Mouse (Mus musculus) frontal cortex, adult 2 months (tissue): ENCODE measurements around the gene Dbr1. TPM values are rescaled to one million over a fixed set of nuclear protein-coding genes. Genes with fewer than 3 reads are reported as not detected.
"Not testable (repeated sequence)": the region's sequence is repeated elsewhere in the genome, so short reads cannot be mapped to it uniquely, and the experiment has no call there.

Experiments used
- DNase-seq, 2 experiments: peaks; one replicate each; pipeline ENCODE4 v3.0.0; 2022; ENCODE audit warnings: low spot score in 1 of 2; ENCODE audit errors: extremely low spot score in 1 of 2
- polyA plus RNA-seq: library from polyadenylated mRNA; depleted of rRNA; stranded (reverse); fragments of >200 nt; gene quantifications from 2 replicates; pipeline ENCODE4 v1.2.3, GENCODE M21; 2012; rRNA removed

Dbr1 gene
- 11.9 and 14.7 TPM in 2 replicates for polyA plus RNA-seq

- peak; percentile 85 to 95 for DNase-seq
These were observed at the start of gene Dbr1 for GRCm38 (mm10) chr9:99575677-99576480. Gene Dbr1, plus strand, starts transcription at chr9:99575799.

DNA sequence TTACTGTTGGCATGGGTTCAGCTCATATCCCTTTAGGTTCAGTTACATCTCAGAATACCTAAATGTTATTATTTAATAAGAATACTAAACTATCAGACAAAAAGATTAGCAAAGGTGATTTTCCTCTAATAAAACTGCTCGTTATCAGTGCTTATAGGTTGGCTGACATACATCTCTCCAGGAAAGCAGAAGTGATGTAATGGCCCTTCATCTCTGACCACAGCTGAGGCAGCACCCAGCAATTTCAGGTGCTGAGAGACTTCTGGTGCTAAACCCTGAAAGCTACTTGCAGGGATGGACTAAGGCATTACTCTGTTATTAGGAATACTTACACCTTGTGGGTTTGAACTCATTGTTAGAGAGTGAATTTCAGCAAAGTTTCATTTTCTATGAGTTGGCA lies 43.7 kb upstream of the Dbr1 start:
- no peak for DNase-seq

GRCm38 (mm10) chr9:99546259-99546658 lies 29.3 kb upstream of the Dbr1 start:
- DNase-seq = no peak

- no peak for DNase-seq
These were observed 23.5 kb upstream of the Dbr1 start for GRCm38 (mm10) chr9:99552068-99552467.

DNA sequence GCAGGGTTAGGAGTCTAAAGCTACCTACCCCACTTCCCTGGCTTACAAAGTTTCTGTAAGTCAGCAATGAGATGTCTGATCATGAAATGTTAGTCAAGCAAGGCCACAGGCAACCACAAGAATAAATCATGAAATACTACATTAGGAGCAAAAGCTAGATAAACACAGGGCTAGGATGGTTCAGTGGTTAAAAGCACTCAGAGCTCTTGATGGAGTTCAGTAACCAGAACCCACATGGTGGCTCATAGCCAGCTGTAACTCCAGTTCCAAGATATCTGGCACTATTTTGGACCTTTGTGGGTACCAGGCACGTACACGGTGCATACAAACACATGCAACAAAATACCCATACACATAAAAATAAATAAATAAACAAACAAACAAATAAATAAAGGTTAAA lies 22.6 kb upstream of the Dbr1 start:
- DNase-seq = no peak

DNA sequence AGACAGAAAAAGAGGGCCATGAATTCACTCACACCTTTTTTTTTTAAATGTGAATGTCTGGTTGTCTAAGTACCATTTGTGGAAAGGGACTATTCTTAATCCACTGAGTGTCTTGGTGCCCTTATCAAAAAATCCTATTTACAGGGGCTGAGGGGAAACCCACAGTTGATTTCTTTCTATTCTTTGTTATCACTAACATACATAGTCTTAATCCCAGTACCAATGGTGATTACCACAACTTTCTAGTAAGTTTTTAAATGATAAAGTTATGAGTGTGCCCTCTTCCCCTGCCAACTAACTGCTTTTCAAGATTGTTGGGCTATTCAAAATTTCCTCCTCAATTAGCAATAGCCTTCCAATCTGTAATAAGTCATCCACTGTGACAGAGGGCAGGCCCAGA lies 21.5 kb upstream of the Dbr1 start:
- no peak for DNase-seq

DNA sequence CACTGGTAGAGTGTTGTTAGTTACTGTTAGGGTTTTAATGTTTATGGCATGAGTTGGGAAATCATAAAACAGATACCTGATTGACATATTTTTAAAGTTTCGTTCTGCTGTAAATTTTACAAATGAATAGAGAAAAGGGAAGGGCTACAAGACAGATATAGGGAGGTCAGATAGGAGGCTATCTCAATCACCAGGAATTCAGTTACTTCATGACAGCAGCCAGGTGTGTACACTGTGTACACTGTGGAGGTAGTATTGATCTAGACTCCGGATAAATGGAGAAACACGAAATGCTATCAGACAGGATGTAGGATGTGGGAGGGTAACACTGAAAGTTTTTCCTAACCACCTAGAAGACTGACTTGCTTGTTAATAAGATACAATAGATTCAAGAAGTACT lies 20.3 kb upstream of the Dbr1 start:
- DNase-seq = no peak

DNA sequence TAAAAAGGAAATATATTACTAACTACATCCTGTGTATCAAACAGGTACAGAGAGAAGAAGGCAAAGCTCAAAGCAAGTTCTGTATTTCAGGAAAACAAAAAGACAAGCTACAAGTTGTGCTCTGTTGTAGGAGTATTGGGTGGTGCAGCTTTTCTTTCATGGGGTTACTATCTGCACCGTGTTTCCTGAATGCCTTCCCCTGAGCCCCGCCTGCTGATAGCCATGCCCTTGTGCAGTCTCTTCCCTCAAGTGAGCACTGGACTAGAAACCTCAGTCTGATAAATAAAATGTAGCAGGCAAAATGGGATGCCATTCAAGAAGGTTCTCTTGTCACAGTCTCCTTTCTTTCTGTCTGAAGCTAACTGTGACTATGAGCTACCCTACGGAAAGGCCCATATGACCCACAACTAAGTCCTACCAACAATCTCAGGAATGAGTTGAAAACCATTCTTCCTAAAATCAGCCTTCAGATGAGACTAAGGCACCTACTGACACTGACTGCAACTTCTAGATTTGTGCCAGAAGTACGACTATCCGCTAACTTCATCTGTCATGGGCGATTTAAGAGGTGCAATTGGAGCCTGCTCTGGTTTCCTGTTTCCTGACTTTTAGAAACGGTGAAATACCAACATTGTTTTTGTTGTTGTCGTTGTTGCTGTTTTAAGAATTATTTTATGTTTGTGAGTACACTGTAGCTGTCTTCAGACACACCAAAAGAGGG lies 17.9 kb upstream of the Dbr1 start:
- DNase-seq = no peak

GRCm38 (mm10) chr9:99558824-99559556 lies 16.6 kb upstream of the Dbr1 start:
- no peak for DNase-seq

DNA sequence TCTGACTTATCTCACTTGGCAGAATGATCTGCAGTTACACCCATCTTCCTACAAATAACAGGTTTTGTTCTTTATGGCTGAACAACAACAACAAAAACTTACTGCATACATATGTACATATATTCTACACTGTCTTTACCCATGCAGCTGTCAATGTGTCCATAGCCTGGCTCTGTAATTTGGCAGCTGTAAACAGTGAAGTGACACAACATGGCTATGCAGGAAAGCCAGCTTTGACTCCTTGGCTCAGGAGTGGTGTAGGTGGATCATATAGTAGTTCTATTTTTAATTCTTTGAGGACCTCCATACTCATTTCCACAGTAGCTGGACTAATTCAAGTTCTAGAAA lies 16.1 kb upstream of the Dbr1 start:
- no peak for DNase-seq

GRCm38 (mm10) chr9:99560389-99560788 lies 15.2 kb upstream of the Dbr1 start:
- no peak for DNase-seq

- DNase-seq = no peak
These were observed 11.9 kb upstream of the Dbr1 start for GRCm38 (mm10) chr9:99563714-99564113.

DNA sequence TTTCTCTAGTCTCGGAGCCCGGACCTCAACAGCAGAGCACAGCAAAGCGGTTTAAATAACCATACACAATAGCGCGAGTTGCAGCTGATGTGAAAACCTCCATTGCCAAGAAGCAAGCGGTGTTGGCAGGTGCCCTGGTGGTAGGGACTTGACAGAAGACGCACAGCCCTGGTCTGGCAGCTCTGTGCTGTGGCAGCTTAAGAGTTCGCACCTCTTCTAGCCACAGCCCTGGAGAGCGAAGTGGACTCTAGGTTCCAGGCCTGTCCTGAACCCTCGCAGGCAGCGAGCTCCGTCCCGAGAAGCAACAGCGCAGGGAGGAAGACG lies 7.6 kb upstream of the Dbr1 start:
- peak in 1 of 2 experiments; percentile 13 for DNase-seq

DNA sequence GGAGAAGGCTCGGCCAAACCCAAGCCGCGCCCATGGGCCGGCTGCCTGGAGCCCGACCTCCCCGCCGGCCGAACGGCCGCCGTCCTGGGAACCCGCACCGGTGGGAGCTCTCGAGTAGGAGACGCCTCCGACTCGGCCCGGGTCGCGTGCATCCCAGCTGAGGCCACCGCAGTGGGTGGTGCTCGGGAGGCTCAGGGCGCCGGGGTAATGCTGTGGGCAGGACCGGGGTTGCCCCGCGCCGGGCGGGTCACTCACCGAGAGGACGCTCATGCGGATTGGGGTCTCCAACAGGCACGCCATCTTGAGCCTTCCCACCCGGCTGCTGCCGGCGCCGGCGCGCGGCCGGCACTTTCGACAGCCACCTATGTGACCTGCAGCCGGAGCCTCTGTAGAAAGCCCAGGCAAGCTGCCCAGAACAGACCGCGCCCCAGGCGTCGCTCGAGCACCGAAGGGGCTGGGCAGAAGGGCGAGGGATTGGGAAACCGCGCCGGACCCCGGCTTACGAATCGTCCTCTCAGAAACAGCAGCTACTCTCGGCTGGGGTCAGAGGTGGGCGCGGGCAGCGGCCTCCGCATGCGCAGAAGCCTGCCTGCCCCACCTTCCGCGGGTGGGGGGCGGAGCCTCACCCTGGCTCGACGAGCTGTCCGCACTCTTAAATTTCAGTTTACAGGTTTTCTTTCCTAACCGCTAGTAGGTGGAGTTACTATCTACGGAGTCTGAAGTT lies 7.1 kb upstream of the Dbr1 start, which contains the start of gene Armc8:
Gene Armc8, minus strand, starts transcription at position 553 of the 724 bp plus-strand sequence.
- peak; percentile 75 to 89 for DNase-seq

DNA sequence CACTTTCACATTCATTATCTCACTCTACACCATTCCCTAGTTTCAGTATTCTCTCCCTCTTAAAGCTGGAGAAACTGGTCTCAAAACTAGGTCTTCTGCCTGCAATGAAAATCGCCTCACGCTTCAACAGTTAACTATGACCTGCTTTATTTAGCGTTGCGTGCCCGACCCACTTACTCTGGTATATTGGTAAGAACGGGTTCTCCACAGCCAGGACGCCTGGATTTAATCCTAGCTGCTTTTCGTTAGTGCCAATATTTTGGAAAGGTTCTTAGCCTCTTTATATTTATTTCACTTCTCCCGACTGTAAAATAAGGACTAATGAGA lies 6.6 kb upstream of the Dbr1 start:
- no peak for DNase-seq

GRCm38 (mm10) chr9:99580655-99581054 lies 5.1 kb downstream of the Dbr1 start:
- DNase-seq = peak in 1 of 2 experiments; percentile 63

DNA sequence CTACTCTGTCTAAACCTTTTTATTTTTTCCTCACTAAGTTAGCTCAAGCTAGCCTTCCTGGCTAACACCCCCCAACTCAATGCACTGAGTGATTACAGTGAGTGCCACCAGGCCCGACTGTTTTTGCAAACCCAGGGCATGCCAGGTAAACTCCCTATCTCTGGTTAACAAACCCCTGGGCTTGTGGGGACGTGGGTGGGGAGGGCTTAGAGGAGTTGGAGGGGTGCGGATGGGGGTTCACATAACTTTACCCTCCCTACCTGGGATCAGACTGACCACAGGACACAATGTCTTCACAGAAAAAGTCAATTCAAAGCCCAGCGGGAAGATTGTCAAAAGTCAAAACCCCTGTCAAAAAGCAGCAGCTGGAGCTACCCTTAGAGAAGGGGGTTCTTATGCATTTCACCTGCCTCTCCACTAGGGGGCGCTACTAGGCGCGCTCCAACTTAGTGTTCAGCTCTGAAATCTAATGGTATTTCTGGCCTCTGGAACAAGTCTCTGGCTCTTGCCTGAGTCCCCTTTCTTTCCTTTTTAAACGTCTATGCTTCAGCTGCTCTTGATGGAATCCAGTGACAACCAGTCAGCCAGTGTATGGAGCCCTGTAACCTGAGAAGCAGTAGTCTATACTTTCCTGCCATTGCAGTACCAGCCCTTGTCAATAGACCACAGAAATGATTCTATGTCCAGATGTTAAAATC lies 12.1 kb downstream of the Dbr1 start:
- peak in 1 of 2 experiments; percentile 68 for DNase-seq

DNA sequence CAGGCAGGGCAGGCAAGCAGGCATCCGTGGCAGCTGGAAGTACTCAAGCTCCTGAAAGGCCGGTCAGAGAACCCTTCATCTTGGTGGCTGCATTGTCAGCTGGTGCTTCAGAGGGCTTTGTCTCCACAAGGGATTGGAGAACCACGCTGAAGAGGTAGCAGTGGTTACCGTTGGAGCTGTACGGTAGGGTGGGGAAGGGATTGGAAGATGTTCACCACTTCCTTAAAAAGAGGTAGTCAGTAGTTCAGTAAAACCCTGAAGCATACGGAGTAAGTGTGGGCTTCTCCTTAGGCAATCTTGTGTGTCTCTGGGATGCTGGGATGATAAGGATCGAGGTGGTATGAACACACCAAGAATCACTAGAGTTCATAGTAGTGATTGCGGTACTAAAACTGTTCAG lies 15.5 kb downstream of the Dbr1 start:
- no peak for DNase-seq

DNA sequence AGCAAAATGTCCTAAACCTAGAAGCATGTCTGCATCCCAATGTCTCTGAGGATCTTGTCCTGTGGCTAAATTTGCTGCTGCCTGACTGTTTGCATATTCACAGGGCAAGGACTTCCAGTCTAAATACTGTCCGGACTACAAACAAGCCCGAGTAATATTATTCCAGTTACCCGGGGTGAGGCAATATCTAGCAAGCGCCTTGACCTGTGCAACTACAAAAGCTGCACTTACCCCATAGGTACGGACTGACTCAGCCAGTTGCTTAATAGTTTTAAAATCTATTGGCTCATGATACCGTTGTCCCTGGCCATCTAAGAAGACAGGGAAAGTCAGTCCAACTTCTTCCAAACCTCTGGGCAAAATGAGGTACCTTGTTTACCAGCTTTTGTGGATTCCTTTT lies 23.5 kb downstream of the Dbr1 start:
- not testable (repeated sequence) for DNase-seq

DNA sequence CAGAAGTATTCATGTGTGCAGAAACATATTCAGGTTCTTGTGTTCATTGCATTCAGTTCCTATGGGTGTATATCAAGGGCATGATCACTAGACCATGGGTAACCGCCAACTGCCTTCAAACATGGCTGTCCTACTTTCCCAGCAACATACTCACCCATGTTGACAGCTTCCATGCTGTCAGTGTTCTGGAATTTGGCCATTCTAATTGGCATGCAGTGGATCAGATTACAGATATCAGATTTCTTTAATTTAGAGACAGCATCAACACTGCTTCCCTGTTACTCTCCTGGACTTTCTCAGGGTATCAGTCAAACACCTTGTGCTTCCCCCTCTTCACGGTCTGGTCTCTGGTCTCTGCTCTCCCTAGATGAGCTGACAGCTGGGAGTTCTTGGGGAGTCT lies 28.0 kb downstream of the Dbr1 start:
- no peak for DNase-seq
